Mouse (Mus musculus) inflammation-experienced regulatory T-cells, adult 6 months (primary cell): Measurements from ENCODE around the gene Slc7a7. TPM values are rescaled to one million over a fixed set of nuclear protein-coding genes. Genes with fewer than 3 reads are reported as not detected.
A peak's percentile ranks its signal among the peaks of the same experiment; 100 is the strongest.

Source experiments
- ATAC-seq: one replicate; pipeline ENCODE4 v1.8.0; 2017
- polyA plus RNA-seq, 3 experiments: library from polyadenylated mRNA; unstranded; fragments of 100-300 nt; shearing (Covaris generic); gene quantifications; one replicate each; pipeline ENCODE4 v1.2.1; 2017

Gene Slc7a7
- polyA plus RNA-seq, 3 experiments from 2014 or later: 0.42 to 2.5 (median 0.49) TPM

- peak; percentile 46 for ATAC-seq
Measured at GRCm38 (mm10) chr14:54412629-54413170, 4.9 kb downstream of the Slc7a7 start.

GRCm38 (mm10) chr14:54412000-54412576, 5.5 kb downstream of the Slc7a7 start:
- no peak for ATAC-seq

GRCm38 (mm10) chr14:54409980-54410810, 7.4 kb downstream of the Slc7a7 start:
- ATAC-seq: no peak

DNA sequence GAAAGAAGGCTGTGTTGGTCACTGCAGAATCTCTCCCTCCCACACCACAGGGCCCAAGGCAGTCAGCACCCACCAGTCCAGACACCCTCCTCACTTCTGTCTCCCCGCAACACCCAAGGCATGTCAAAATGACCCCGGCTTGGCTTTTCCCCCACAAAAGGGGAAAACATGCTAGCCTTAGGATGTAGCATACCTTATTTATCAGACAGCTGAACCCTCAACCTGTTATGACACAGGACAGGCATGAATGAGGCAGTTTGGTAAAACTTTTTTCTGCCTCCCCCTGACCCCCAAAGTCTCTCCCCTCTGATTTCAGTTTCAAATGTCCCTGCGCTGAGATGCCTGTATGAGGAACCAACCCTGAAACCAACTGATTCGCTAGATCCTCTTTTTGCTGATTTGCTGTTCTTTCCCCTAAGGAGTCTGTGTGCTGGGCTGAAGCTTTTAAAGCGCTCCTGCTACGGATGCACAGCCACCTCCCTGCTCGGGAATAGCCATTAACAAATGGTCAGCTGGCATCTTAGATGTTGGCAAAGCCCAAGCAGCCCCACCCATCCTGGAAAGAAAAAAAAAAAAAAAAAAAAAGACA, 8.4 kb downstream of the Slc7a7 start:
- no peak for ATAC-seq

GRCm38 (mm10) chr14:54408336-54409056, 9.1 kb downstream of the Slc7a7 start:
- ATAC-seq: no peak

DNA sequence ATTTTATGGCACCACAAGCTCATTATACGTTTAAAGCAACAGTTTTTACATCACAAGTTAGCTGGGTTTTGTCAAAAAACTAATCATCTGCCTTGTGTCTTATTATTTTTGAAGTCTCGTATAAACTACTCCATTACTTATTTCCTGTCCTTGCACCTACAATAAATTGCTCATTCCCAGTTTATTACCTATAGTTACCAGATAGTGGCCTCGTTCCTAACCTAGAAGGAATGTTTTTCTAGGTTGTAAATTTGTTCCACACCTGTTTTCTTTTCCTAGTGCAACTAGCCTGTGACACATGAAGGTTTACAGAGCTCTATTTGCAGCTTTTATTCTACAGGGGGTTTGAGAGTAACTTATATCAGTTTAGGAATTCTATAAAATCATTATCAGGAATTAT, 15.9 kb downstream of the Slc7a7 start:
- no peak for ATAC-seq

DNA sequence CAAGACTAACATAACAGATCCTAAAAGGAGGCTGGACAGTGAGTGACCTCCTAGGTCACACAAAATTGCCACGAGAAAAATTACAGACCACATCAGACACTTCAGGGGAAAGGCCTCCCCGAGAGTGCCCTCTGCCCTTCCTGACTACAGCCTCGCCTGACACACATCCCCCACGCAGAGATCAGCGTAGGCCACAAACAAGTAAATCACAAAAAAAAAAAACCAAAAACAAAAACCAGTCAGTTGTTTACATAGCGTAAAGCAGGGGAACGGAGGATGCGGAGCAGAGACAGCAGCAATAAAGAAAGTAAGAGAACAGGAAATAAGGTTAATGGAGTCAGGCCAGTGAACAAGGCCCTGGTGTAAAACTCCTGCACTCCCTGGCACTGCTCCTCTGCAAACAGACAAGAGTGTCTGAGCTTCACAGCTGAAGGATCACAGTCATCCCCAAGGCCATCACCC, 18.6 kb downstream of the Slc7a7 start:
- ATAC-seq: peak; percentile 70

DNA sequence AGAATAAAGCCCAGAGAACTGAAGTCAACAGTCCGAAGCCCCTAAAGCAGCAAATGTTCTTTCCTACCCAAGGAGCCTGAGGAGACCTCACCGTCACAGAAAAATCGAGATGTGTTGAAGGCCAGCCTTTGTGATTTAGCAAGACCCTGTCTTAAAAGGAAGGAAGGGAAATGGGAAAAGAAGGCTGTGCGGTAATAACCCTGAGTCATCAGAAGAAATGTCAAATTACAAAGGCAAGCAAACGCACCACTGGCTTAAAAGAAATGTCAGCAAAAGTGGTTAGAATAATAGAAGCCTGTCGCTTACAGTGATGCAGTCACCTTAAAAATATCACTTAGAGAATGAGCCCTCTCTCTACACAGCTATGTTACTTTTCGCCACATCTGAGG, 19.1 kb downstream of the Slc7a7 start:
- peak; percentile 29 for ATAC-seq

DNA sequence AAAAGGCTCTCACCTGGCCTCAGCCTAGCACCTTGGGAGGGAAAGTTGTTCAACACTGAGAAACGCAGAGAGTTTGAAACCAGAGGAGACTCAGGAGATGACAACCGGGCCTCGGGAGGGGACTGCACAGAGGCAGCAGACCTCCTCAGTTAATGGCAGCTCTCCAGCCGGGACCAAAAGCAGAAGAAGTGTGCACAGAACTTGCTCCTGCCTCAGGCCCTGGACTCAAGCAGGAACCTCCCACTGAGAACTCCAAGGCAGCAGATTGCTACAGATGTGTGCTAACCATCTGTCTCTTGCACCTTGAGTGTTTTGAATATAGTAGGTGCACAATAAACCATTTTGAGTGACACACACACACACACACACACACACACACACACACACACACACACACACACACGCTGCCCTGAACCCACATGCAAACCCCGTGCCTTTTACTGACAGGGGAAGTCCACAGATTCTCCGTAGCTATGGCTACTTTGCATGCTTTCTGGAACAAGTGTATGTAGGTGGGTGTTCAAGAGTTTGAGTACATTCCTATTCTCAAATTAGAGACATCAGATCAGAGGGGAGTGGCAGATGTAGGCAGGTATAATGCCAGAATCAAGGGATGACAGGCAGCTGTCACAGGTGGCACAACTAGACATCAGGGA, 19.6 kb downstream of the Slc7a7 start:
- peak; percentile 65 for ATAC-seq

DNA sequence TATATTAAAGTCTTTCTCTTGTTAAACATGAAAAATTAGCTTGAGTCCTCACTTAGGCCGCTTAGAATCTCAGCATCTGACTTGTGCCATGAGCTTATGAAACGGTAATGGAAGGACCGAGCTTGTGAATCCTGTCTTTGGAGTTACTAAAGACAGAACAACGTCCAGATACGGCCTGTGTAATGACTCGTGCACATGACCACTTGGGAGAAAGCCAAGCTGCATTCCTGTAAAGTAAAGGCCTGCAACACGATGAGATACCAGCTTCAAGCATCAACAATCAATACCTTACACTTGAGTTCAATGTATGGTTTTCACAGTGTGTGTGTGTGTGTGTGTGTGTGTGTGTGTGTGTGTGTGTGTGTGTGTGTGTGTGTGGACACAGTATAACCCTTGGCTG, 20.9 kb downstream of the Slc7a7 start:
- ATAC-seq: no peak

- no peak for ATAC-seq
Measured at GRCm38 (mm10) chr14:54394309-54394708, 23.3 kb downstream of the Slc7a7 start.

GRCm38 (mm10) chr14:54393794-54394193, 23.8 kb downstream of the Slc7a7 start:
- no peak for ATAC-seq

- ATAC-seq: no peak
Measured at GRCm38 (mm10) chr14:54390843-54391242, 26.7 kb downstream of the Slc7a7 start.

DNA sequence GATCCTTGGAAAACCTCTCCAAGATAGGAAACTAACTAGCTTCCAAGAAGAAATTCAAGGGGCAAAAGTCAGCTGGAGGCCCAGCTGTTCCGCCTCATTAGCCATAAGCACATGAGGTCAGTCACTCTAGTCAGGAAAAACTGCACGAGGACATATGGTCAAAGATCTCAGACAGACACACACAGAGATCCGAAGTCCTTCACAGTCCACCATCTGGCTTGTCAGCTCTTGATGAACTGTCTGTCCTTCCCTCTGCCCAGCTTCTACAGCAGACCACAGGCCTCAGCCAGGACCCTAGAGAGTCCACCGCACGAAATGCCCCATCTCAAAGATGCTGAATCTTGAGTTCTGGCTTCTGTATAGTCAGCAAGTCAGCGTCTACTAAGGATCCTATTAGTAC, 30.0 kb downstream of the Slc7a7 start:
- no peak for ATAC-seq

GRCm38 (mm10) chr14:54385968-54386618, 31.5 kb downstream of the Slc7a7 start:
- no peak for ATAC-seq

DNA sequence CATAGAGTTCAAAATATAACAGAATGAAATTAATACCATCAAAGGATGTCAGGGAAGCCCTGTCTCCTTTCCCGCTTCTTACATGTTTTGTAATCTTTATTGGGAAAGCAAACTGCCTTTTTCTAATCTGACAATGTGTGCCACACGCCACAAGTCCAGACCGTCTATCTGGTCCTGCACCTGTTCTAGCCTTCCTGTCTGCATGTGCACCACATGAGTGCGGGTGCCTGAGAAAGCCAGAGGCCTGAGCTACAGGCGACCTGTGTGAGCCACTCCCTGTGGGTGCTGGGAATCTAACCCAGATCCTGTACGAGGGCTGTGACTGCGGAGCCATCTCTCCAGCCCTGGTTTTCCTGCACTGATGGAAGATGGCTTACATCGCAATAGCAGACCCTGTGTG, 33.2 kb downstream of the Slc7a7 start:
- no peak for ATAC-seq

DNA sequence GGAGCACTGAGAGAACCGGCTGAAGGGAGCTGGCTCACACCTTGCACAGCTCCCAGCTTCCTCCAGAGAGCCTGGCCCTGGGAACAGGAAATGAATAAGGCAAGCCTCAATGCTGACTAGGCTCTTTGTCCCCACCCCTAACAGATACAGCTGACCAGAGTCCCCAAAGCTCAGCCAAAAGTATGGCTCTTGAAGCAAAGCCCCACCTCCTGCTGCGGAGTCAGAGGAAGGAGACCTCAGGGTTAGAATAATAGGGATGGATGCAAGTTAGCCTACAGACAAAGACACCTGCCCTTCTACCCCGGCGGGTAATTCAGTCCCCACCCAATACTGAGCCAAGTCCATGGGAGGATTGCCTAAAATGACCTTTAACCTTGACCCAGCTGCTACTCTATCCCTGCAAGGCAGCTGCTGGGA, 34.2 kb downstream of the Slc7a7 start:
- no peak for ATAC-seq

DNA sequence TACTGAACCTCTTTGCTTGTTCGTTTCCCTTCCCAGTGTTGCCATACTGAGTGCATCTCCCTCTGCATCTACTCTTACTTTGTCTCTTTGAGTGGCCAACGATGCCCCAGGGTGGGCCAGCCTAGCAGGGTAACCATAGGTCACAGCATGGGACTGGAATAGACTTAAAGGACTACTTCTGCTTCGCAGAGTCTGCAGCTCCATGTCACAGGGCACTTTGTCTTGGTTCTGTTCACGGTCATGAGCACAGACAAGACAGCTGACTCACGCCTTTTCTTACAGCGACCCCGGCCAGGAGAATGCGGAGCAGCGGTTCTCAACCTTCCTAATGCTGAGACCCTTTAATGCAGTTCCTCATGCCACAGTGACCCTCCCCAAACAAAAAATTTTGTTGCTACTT, 34.9 kb downstream of the Slc7a7 start:
- no peak for ATAC-seq

DNA sequence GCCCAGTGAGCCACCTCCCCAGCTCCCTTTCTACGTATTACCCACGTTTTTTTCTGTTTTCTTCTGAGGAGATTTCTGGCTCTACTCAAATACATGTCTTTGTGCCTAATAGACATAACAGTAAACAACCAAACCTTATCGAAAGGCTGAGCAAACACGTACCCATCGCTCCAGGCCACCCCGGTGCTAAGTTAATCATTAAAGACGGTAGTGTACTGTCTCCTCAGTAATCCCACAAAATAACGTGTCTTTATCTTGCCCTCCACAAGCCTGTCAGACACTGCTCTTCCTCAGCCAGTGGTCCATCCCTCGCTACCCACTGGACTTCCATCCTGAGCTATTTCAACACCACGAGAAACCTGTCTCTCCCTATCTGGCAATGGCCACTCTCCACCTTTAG, 35.8 kb downstream of the Slc7a7 start:
- no peak for ATAC-seq

DNA sequence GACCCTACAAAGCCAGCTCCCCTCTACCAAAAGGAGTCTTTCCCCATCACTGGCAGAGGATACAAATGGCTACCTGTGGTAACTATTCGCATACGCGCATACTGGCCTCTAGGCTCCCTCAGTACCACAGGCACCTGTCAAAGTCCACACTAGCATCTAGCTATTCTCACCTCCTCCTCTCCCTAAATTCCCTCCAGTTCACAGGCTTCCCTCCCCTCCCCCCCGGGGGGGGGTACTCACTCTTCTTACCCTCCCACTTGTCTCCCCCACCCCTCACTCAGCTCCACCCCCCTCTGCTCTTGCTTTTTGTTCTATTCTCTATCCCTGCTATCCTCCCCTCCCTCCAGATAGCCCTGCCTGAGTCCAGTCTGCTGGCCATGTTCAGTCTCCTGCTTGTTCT, 37.0 kb downstream of the Slc7a7 start:
- no peak for ATAC-seq

DNA sequence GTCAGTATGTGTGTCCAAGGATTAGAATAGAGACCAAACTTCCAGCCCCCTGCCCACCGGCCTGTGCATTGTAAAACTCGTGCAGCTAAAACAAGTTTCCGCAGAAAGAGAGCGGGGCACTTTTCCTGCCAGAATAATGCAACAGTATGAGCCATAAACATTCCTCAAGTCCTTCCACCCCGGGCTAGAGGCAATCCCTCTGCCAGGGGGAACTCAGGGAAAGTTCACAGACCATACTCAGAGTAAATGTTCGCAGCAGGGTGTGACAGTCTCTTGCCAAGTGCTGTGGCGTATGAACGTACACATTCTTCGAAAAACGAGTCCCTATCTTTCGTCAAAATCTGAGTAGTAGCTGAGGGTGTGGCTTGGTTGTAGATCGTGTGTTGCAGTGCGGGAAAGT, 38.0 kb downstream of the Slc7a7 start:
- no peak for ATAC-seq

DNA sequence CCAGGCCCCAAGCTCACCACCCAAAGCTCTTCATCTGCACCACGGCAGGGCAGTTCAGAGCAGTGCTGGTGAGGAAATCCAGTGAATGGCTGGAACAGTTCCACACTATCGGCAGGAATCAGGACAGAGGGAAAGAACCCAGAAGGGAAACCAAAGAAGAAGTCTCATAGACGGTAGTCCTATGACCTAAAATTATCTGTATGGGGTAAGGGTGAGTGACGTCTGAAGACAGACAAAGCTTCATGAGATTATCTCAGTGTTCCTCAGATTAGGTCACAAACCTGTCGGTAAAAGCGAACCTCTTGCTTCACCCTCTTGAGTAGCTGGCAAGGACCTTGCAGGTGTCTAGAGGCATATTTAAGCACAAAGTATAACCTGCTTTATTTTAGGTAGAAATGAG, 40.4 kb downstream of the Slc7a7 start:
- no peak for ATAC-seq
